Mouse (Mus musculus): Measurements from ENCODE around the gene Nedd1.

Nedd1 gene

GRCm38 (mm10) chr10:92721771-92722619 lies at the start of gene Nedd1:
Nedd1 (minus strand) TSS chr10:92722420.
- DNase-seq (ENCODE audit: extremely low read depth, low read depth) = peak; percentile 80

GRCm38 (mm10) chr10:92754359-92754758 lies 32.1 kb upstream of the Nedd1 start:
- no peak for DNase-seq (ENCODE audit: extremely low read depth, low read depth)

- no peak for DNase-seq (ENCODE audit: extremely low read depth, low read depth)
These were observed 8.1 kb upstream of the Nedd1 start for GRCm38 (mm10) chr10:92730339-92730738.

- no peak for DNase-seq (ENCODE audit: extremely low read depth, low read depth)
These were observed 6.5 kb upstream of the Nedd1 start for GRCm38 (mm10) chr10:92728723-92729122.

- DNase-seq (ENCODE audit: extremely low read depth, low read depth) = no peak
These were observed 384 bp upstream of the Nedd1 start for GRCm38 (mm10) chr10:92722620-92722988.

GRCm38 (mm10) chr10:92699032-92699431 lies 23.2 kb downstream of the Nedd1 start:
- DNase-seq (ENCODE audit: extremely low read depth, low read depth) = no peak

- no peak for DNase-seq (ENCODE audit: extremely low read depth, low read depth)
These were observed 47.2 kb downstream of the Nedd1 start for GRCm38 (mm10) chr10:92675056-92675455.

- peak; percentile 85 for DNase-seq (ENCODE audit: extremely low read depth, low read depth)
These were observed 50.3 kb downstream of the Nedd1 start for GRCm38 (mm10) chr10:92671906-92672305.

GRCm38 (mm10) chr10:92665287-92665686 lies 56.9 kb downstream of the Nedd1 start:
- DNase-seq (ENCODE audit: extremely low read depth, low read depth) = peak; percentile 24

- DNase-seq (ENCODE audit: extremely low read depth, low read depth) = no peak
These were observed 69.0 kb downstream of the Nedd1 start for GRCm38 (mm10) chr10:92653266-92653665.

- DNase-seq (ENCODE audit: extremely low read depth, low read depth) = no peak
These were observed 69.8 kb downstream of the Nedd1 start for GRCm38 (mm10) chr10:92652399-92652920.

- no peak for DNase-seq (ENCODE audit: extremely low read depth, low read depth)
These were observed 71.0 kb downstream of the Nedd1 start for GRCm38 (mm10) chr10:92651266-92651665.

GRCm38 (mm10) chr10:92649096-92649495 lies 73.1 kb downstream of the Nedd1 start:
- DNase-seq (ENCODE audit: extremely low read depth, low read depth) = no peak

GRCm38 (mm10) chr10:92647691-92648090 lies 74.5 kb downstream of the Nedd1 start:
- no peak for DNase-seq (ENCODE audit: extremely low read depth, low read depth)

- DNase-seq (ENCODE audit: extremely low read depth, low read depth) = no peak
These were observed 78.2 kb downstream of the Nedd1 start for GRCm38 (mm10) chr10:92643995-92644394.

- DNase-seq (ENCODE audit: extremely low read depth, low read depth) = no peak
These were observed 81.2 kb downstream of the Nedd1 start for GRCm38 (mm10) chr10:92641032-92641431.

All from MEL-GATA-1-ER (cell line).